Mouse (Mus musculus): ENCODE measurements around the gene Treml2. TPM values are rescaled to one million over a fixed set of nuclear protein-coding genes. Genes with fewer than 3 reads are reported as not detected.
A peak's percentile ranks its signal among the peaks of the same experiment; 100 is the strongest.
"Not testable (repeated sequence)": the region's sequence is repeated elsewhere in the genome, so short reads cannot be mapped to it uniquely, and the experiment has no call there.

Gene Treml2
- total RNA-seq, 2 experiments from 2014 or later = 0.52 to 0.63 TPM

DNA sequence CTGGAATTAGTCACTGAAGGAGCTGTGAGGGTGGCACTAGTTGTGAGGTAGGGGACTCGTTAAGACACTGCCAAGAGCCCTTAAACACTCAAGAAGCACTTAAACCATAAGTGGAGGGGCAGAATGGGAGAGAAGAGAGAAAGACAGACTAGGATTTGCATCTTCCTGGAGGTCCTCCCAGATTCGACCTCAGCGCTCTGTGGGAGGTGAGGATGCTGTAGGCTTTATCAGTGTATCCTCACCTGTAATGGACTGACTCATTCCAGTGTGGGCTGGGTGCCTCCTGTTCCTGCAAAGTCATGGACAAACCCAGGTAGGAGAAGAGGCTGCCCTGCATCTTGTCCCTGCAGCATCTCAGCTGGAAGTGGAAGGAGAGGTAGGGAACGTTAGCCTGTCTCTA lies 47.5 kb downstream of the Treml2 start:
- DNase-seq (ENCODE audit: low spot score in 2 of 2) = peak; percentile 23 to 27

GRCm38 (mm10) chr17:48347287-48347686 lies 48.0 kb downstream of the Treml2 start:
- no peak for DNase-seq (ENCODE audit: low spot score in 2 of 2)

GRCm38 (mm10) chr17:48350681-48351193 lies 51.4 kb downstream of the Treml2 start:
- DNase-seq (ENCODE audit: low spot score in 2 of 2) = no peak

- not testable (repeated sequence) for DNase-seq (ENCODE audit: low spot score in 2 of 2)
Observed at GRCm38 (mm10) chr17:48352976-48353375, 53.7 kb downstream of the Treml2 start.

GRCm38 (mm10) chr17:48355822-48356221 lies 56.5 kb downstream of the Treml2 start:
- no peak for DNase-seq (ENCODE audit: low spot score in 2 of 2)

- no peak for DNase-seq (ENCODE audit: low spot score in 2 of 2)
Observed at GRCm38 (mm10) chr17:48357892-48358291, 58.6 kb downstream of the Treml2 start.

DNA sequence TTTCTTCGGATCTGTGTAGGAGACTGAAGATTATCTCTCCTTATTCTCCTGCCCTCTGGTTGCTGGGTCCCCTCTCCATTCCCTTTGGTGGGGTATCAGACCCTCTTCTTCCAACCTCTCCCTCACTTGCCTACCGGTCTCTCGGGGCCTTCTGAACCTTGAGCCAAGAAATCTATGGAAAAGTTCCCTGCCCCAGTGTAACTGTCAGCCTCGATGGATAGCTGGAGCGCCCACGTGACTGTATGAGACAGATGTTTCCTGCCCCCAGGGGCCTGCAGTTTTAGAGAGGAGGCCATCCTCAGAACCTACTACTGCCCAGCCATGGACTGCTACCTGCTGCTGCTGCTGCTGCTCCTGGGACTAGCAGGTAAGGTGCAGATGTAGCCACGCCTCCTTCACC lies 60.3 kb downstream of the Treml2 start, which contains the start of gene Treml1:
Gene Treml1 (plus strand): TSS at position 301 of the 400 bp plus-strand sequence.
- no peak for DNase-seq (ENCODE audit: low spot score in 2 of 2)

- no peak for DNase-seq (ENCODE audit: low spot score in 2 of 2)
Observed at GRCm38 (mm10) chr17:48360462-48360861, 61.2 kb downstream of the Treml2 start.

Other genes with a start within 250 kb of the Treml2 start
- gene 1700067P10Rik, start 210.2 kb upstream of the Treml2 start, total RNA-seq (2021) = not detected
- gene 9830107B12Rik, start 153.2 kb upstream of the Treml2 start, total RNA-seq (2021) = not detected
- gene A530064D06Rik, start 132.2 kb upstream of the Treml2 start, total RNA-seq (2021) = not detected
- not detected for gene Trem1, start 66.7 kb upstream of the Treml2 start, total RNA-seq (2021)
- not detected for gene Trem3, start 51.7 kb upstream of the Treml2 start, total RNA-seq (2021)
- gene Treml4, start 35.2 kb upstream of the Treml2 start, total RNA-seq (2021) = under 1 TPM in 1 of 2 experiments, not detected in 1; 0.72 TPM
- under 1 TPM; 0.09 to 0.12 TPM for gene B430306N03Rik, start 16.6 kb downstream of the Treml2 start, total RNA-seq (2021)
- gene Trem2, start 46.9 kb downstream of the Treml2 start, total RNA-seq (2021) = 10 to 100 TPM in 1 of 2 experiments, 1 to 10 TPM in 1; 9.6 to 12.1 TPM
- gene Treml1, start 60.4 kb downstream of the Treml2 start, total RNA-seq (2021) = under 1 TPM; 0.42 to 0.46 TPM
- gene Nfya, start 110.4 kb downstream of the Treml2 start, total RNA-seq (2021) = 10 to 100 TPM; 25.2 to 28.7 TPM
- gene Oard1, start 110.5 kb downstream of the Treml2 start, total RNA-seq (2021) = 10 to 100 TPM; 11.9 to 14.6 TPM
- not detected for gene Apobec2, start 133.4 kb downstream of the Treml2 start, total RNA-seq (2021)
- not detected for gene Tspo2, start 152.0 kb downstream of the Treml2 start, total RNA-seq (2021)
- under 1 TPM; 0.26 to 0.42 TPM for gene Unc5cl, start 155.4 kb downstream of the Treml2 start, total RNA-seq (2021)

Measured in left cerebral cortex, adult 18-20 months (tissue).